Mouse (Mus musculus) embryonic facial prominence, embryonic 11.5 days (tissue): ENCODE data around the gene Rnft1. TPM values are rescaled to one million over a fixed set of nuclear protein-coding genes. Genes with fewer than 3 reads are reported as not detected.

Experiments used
- ATAC-seq: fragments of 200-750 bp; cut with Nextera tagmentation; replicated peaks from 2 replicates; pipeline ENCODE4 v1.8.0; 2017; ENCODE audit warnings: low read depth; ENCODE audit not compliant: insufficient number of reproducible peaks, low FRiP score, low TSS enrichment
- DNase-seq: peaks from one replicate; pipeline ENCODE4 v3.0.0-alpha.2; 2015; ENCODE audit warnings: low spot score
- H3K27ac ChIP-seq: fragments of 300-500 bp; sonication (generic); replicated peaks from 2 replicates; pipeline ENCODE4 v1.5.1; 2014; ENCODE audit warnings: mild to moderate bottlenecking, low read depth, low read length, control low read depth
- H3K27me3 ChIP-seq: fragments of 300-500 bp; sonication (generic); 2 replicates; pipeline ENCODE4 v1.6.1; 2014; ENCODE audit warnings: mild to moderate bottlenecking, low read length, moderate library complexity, mixed read lengths; ENCODE audit not compliant: control insufficient read depth, insufficient read depth
- H3K36me3 ChIP-seq: fragments of 300-500 bp; sonication (generic); replicated peaks from 2 replicates; pipeline ENCODE4 v1.6.1; 2014; ENCODE audit warnings: low read depth, mild to moderate bottlenecking, low read length, moderate library complexity, mixed read lengths; ENCODE audit not compliant: control insufficient read depth, insufficient read depth
- H3K4me1 ChIP-seq: fragments of 300-500 bp; sonication (generic); 2 replicates; pipeline ENCODE4 v1.6.1; 2014; ENCODE audit warnings: low read length, mixed read lengths; ENCODE audit not compliant: control insufficient read depth, insufficient read depth
- H3K4me2 ChIP-seq: fragments of 300-500 bp; sonication (generic); 2 replicates; pipeline ENCODE4 v1.6.1; 2014; ENCODE audit warnings: low read depth, mild to moderate bottlenecking, control low read depth, low read length, moderate library complexity
- H3K4me3 ChIP-seq: fragments of 300-500 bp; sonication (generic); 2 replicates; pipeline ENCODE4 v1.5.1; 2014; ENCODE audit warnings: low read depth, low read length, control low read depth
- H3K9ac ChIP-seq: fragments of 300-500 bp; sonication (generic); replicated peaks from 2 replicates; pipeline ENCODE4 v1.6.1; 2014; ENCODE audit warnings: mild to moderate bottlenecking, control low read depth, low read length
- H3K9me3 ChIP-seq: fragments of 300-500 bp; sonication (generic); replicated peaks from 2 replicates; pipeline ENCODE4 v1.6.1; 2016; ENCODE audit warnings: mild to moderate bottlenecking, low read length, inconsistent platforms, mixed read lengths; ENCODE audit not compliant: control insufficient read depth
- WGBS: fragments of 180-500 bp; shearing (Covaris S2); extraction: QIAGEN DNeasy Blood & Tissue Kit; methylation state at CpG from one replicate; pipeline ENCODE4 v1.1.7; 2014; 5-methylcytosine and 5-hydroxymethylcytosine counted together
- polyA plus RNA-seq: library from polyadenylated mRNA; unstranded; fragments of >200 nt; fragmentation: Nextera tagmentation; extraction: Ambion mirVana; gene quantifications from 2 replicates; pipeline ENCODE4 v1.2.1, GENCODE M21; 2014

Gene Rnft1
- polyA plus RNA-seq, 1 experiment from 2014 or later, result 33.4 TPM

DNA sequence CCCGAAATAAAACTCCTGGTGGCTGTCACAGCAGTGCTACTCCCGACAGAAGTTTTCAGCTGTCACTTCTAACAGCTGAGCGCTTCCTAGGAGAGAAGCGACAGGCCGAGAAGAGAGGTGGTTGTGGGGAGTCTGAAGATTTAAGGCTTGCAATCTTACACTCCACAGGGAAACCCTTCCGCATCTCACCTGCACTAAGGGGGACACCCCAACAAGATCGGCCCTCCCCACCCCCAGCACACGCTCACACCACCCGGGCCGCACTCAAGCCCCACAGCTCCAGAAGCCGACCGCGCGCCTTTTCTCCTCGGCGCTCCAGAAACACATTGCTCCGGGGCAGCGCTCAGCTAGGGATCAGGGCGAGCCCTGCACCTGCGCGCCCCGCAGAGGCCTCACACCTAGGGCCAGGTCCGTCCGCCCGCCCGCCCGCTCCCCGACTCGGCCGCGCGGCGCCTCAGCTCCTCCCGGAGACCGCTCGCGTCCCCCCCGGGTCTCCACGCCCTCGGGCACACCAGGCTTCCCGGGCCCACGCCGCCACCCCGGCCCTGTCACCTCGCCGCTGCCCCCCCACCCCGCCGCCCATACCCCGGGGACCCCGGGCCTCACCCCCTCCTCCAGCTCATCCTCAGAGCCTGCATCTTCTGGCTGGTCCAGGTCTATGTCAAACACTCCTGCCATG is 59.6 kb downstream of the Rnft1 start:
- no peaks in the 10 kb centered on the region for H3K9me3 ChIP-seq
- no peaks in the 10 kb centered on the region for H3K27me3 ChIP-seq
- peaks cover 2% of the 10 kb centered on the region; the same call in 1 of the 2 replicates for H3K4me1 ChIP-seq
- H3K9ac ChIP-seq, result peak overlapping the region; percentile 94
- WGBS, result 1% methylated on average over 46 of the region's 50 CpGs
- peak overlapping the region; percentile 73; the same call in 1 of the 2 replicates for H3K27ac ChIP-seq
- no peaks in the 10 kb centered on the region for H3K36me3 ChIP-seq
- DNase-seq (peak; percentile 24), ATAC-seq (peak; percentile 68)
- H3K4me2 ChIP-seq, result peak overlapping the region; percentile 80
- peak overlapping the region; percentile 96 for H3K4me3 ChIP-seq

DNA sequence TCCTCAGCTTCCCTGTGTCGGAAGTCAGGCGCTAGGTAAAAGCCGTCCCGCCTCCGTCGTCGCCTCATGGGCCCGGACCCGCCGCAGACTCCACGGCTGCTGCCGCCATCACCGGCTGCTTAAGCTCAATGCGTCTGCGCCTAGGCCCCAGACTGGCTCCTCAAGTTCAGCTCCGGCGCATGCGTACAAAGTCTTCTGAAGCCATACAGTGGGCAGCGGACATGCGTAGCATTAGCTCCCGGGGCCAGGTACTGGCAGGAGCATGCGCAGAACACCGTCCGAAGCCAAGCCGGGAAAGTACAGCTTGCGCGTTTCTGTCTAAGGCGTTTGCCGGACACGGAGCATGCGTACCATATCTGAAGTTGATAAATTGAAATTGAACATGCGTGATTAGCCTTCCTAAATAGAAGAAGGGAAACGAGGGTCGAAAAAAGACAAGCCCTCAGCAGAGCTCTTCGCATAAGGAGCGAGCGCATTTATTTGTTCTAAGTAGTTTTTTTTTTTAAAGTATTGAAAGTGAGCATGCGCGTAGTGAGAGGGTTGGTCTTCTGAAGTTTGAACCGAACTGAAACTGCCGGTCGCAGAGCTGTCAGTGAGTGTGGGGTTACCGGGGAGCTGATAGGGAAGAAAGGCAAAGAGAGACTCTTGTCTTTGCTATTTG is 60.3 kb downstream of the Rnft1 start, which contains the start of the genes Rps6kb1 and Tubd1:
Rps6kb1 (minus strand) TSS at position 167 of the 661 bp plus-strand sequence.
Tubd1 (plus strand) TSS at position 353 of the 661 bp plus-strand sequence.
- Histone ChIP-seq H3K36me3 (no peaks in the 10 kb centered on the region; the same call in 1 of the 2 replicates), H3K27me3 (no peaks in the 10 kb centered on the region), H3K9me3 (no peaks in the 10 kb centered on the region), H3K27ac (peak within 1 kb of the TSS; percentile 73; the same call in 1 of the 2 replicates), H3K9ac (peak within 1 kb of the TSS; percentile 94), H3K4me1 (peaks cover 2% of the 10 kb centered on the region; the same call in 1 of the 2 replicates), H3K4me3 (peak within 1 kb of the TSS; percentile 96), H3K4me2 (peak within 1 kb of the TSS; percentile 80)
- ATAC-seq (peak; percentile 97), DNase-seq (peak; percentile 100)
- under 1% methylated on average over 43 of the region's 43 CpGs for WGBS

DNA sequence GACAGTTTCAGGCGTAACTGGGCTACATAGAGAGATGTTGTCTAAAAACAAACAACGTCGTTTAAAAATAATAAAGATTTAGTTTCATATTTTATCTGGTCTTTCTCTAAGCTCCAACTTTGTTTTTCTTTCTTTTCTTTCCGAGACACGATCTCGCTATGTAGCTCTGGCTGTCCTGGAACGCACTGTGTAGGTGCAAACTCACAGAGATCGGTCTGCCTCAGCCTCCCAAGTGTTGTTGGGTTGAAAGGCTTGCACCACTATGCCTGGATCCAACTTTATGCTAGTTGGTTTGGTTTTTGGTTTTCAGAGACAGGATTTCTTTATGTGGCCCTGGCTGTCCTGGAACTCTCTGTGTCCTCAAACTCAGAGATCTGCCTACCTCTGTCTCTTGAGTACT is 61.1 kb downstream of the Rnft1 start:
- peak overlapping the region; percentile 46 for H3K9ac ChIP-seq
- no peak overlapping the region for H3K27ac ChIP-seq
- no peaks in the 10 kb centered on the region; the same call in 1 of the 2 replicates for H3K36me3 ChIP-seq
- no peaks in the 10 kb centered on the region for H3K27me3 ChIP-seq
- H3K9me3 ChIP-seq, result no peaks in the 10 kb centered on the region
- peak overlapping the region; percentile 96 for H3K4me3 ChIP-seq
- DNase-seq (no peak), ATAC-seq (no peak)
- H3K4me1 ChIP-seq, result peaks cover 2% of the 10 kb centered on the region; the same call in 1 of the 2 replicates
- peak overlapping the region; percentile 27; the same call in 1 of the 2 replicates for H3K4me2 ChIP-seq
- 77% methylated on average over 8 of the region's 8 CpGs for WGBS

DNA sequence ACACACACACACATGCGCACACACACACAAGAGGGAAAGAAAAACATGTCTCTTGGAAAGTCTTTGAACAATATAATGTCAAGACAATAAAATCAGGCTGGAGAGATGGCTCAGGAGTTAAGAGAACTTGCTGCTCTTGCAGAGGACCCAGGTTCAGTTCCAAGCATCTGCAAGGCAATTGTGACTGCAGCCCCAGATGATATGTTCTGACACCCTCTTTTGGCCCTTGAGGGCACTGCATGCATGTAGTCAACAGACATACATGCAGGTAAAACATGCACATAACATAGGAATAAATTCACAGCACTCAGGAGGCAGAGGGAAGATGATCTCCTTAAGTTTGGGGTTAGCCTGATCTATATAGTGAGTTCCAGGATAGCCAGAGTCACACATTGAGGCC is 63.0 kb downstream of the Rnft1 start:
- Histone ChIP-seq H3K27ac (no peak overlapping the region), H3K36me3 (no peaks in the 10 kb centered on the region; the same call in 1 of the 2 replicates), H3K27me3 (no peaks in the 10 kb centered on the region), H3K9ac (no peak overlapping the region), H3K4me1 (peaks cover 2% of the 10 kb centered on the region; the same call in 1 of the 2 replicates), H3K4me3 (no peak overlapping the region), H3K9me3 (no peaks in the 10 kb centered on the region), H3K4me2 (no peak overlapping the region)
- no peak for DNase-seq
- 95% methylated on average over 1 of the region's 1 CpGs for WGBS
- ATAC-seq, result no peak

Other genes with a start within 250 kb of the Rnft1 start
- 53.8 and 57.2 TPM in 2 replicates for gene Ints2, start 227.1 kb upstream of the Rnft1 start, polyA plus RNA-seq
- gene Med13, start 127.1 kb upstream of the Rnft1 start, polyA plus RNA-seq, result 12.1 and 13.2 TPM in 2 replicates
- gene Rps6kb1, start 60.1 kb downstream of the Rnft1 start, polyA plus RNA-seq, result 63.7 and 69.7 TPM in 2 replicates
- 12.6 and 13.1 TPM in 2 replicates for gene Tubd1, start 60.3 kb downstream of the Rnft1 start, polyA plus RNA-seq
- 99.7 and 99.8 TPM in 2 replicates for gene Vmp1, start 199.2 kb downstream of the Rnft1 start, polyA plus RNA-seq
- gene Ptrh2, start 199.3 kb downstream of the Rnft1 start, polyA plus RNA-seq, result 46.9 and 49.6 TPM in 2 replicates